Mouse (Mus musculus) kidney, adult 2 months (tissue): ENCODE results near the gene Igsf21. TPM values are rescaled to one million over a fixed set of nuclear protein-coding genes. Genes with fewer than 3 reads are reported as not detected.

ENCODE experiments used
- DNase-seq: peaks from one replicate; pipeline ENCODE4 v3.0.0; 2021
- H3K27ac ChIP-seq: fragments of 200-500 bp; 2 replicates; pipeline ENCODE4 v1.5.1; 2012; ENCODE audit warnings: low read depth, low read length, control low read depth, inconsistent platforms; ENCODE audit not compliant: insufficient read depth
- H3K27me3 ChIP-seq: fragments of 200-500 bp; replicated peaks from 2 replicates; pipeline ENCODE4 v1.6.1; 2012; ENCODE audit warnings: mild to moderate bottlenecking, moderate library complexity, low read length, inconsistent platforms; ENCODE audit not compliant: control insufficient read depth, insufficient read depth
- H3K36me3 ChIP-seq: fragments of 200-500 bp; 2 replicates; pipeline ENCODE4 v1.6.1; 2012; ENCODE audit warnings: mild to moderate bottlenecking, moderate library complexity, low read length, inconsistent platforms; ENCODE audit not compliant: control insufficient read depth, insufficient read depth
- H3K4me1 ChIP-seq: fragments of 200-500 bp; 2 replicates; pipeline ENCODE4 v1.6.1; 2011; ENCODE audit warnings: low read length; ENCODE audit not compliant: control insufficient read depth, insufficient read depth
- H3K4me3 ChIP-seq: fragments of 200-500 bp; 2 replicates; pipeline ENCODE4 v1.5.1; 2011; ENCODE audit warnings: mild to moderate bottlenecking, low read depth, low read length, control low read depth; ENCODE audit not compliant: insufficient read depth
- CTCF ChIP-seq: fragments of 200-500 bp; conservative IDR thresholded peaks from 2 replicates; pipeline ENCODE4 v1.5.1; 2011; ENCODE audit warnings: low read depth, mild to moderate bottlenecking, control low read depth, low read length, moderate library complexity, mixed read lengths; ENCODE audit not compliant: insufficient read depth, insufficient read length
- POLR2A ChIP-seq: fragments of 200-500 bp; IDR thresholded peaks from one replicate; pipeline ENCODE4 v1.6.1; 2011; ENCODE audit warnings: low read depth, low read length, control low read depth
- WGBS: fragments of 180-500 bp; shearing (Covaris S2); methylation state at CpG from one replicate; pipeline ENCODE4 v1.1.7; 2018; 5-methylcytosine and 5-hydroxymethylcytosine counted together
- polyA plus RNA-seq: library from polyadenylated mRNA; depleted of rRNA; stranded (reverse); fragments of >200 nt; gene quantifications from 2 replicates; pipeline ENCODE4 v1.2.3, GENCODE M21; 2012; rRNA removed

Igsf21 gene
- 0.33 and 0.39 TPM in 2 replicates for polyA plus RNA-seq

- Histone ChIP-seq H3K27ac (no peak within 1 kb of the TSS), H3K4me1 (no peaks in the 10 kb centered on the region), H3K4me3 (no peak within 1 kb of the TSS), H3K27me3 (peaks cover 8% of the 10 kb centered on the region), H3K36me3 (no peaks in the 10 kb centered on the region)
- no peak for DNase-seq
- WGBS: 2% methylated on average over 87 of the region's 90 CpGs
- TF ChIP-seq CTCF (no peak), POLR2A (no peak)
Measured at GRCm38 (mm10) chr4:140246180-140247005, at the start of gene Igsf21. TSS of gene Igsf21 (minus strand) at chr4:140246784.

DNA sequence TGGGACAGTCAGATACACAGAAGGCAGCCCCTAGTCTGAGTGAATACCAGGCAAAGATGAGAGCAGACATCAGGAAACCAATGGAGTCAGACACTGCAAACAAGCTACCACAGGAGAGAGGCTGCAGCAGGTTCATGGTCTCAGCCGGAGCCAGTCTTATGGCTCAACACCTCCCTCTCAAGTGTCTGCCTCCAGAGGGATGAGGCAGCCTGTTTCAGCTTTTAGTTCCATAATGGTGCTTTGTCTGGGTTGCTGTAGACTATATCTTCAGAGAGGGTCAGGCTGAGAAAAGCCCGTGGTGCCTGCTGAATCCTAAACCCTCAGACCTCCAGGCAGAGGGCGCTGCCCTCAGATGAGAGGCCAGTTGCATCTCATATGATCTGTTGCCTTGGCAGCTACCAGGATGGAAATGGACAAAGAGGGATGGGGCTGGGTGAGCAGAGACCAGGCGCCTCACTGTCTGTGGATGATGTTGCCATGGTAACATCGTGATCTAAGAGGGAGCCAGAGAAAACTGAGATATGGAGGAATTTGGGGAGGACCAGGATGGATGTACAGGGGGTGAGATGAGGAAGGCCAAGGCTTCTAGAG is 39.2 kb upstream of the Igsf21 start:
- Histone ChIP-seq H3K36me3 (no peaks in the 10 kb centered on the region), H3K4me1 (no peaks in the 10 kb centered on the region), H3K27me3 (no peaks in the 10 kb centered on the region), H3K27ac (no peak overlapping the region), H3K4me3 (no peak overlapping the region)
- no peak for TF ChIP-seq POLR2A
- TF ChIP-seq CTCF: no peak
- DNase-seq: no peak
- WGBS: 76% methylated on average over 5 of the region's 5 CpGs

DNA sequence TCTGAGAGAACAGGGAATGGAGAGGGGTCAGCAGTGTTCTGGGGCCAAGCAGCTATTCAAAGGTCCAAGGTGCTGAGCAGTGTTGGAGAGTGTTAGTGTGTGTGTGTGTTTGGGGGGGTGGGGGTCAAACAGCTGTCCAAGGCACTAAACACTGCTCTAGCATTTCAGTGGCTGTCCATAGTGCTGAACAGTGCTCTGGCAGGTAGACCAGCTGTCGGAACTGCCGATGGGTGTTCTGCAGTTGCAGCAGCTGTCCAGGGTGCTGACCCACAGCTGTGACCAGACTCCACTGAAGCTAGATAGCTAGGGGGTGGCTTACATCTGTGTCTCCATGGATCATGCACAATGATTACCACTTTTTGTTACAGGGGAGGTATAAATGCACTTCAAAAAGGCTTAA is 36.8 kb upstream of the Igsf21 start:
- H3K4me3 ChIP-seq: no peak overlapping the region
- peak; percentile 34 for DNase-seq
- H3K27ac ChIP-seq: no peak overlapping the region
- H3K4me1 ChIP-seq: no peaks in the 10 kb centered on the region
- H3K27me3 ChIP-seq: no peaks in the 10 kb centered on the region
- no peaks in the 10 kb centered on the region for H3K36me3 ChIP-seq
- WGBS: 6% methylated on average over 2 of the region's 2 CpGs
- TF ChIP-seq CTCF (no peak), POLR2A (no peak)

GRCm38 (mm10) chr4:140278269-140278668 is 31.7 kb upstream of the Igsf21 start:
- DNase-seq: no peak
- Histone ChIP-seq H3K27me3 (no peaks in the 10 kb centered on the region), H3K4me3 (no peak overlapping the region), H3K36me3 (no peaks in the 10 kb centered on the region), H3K4me1 (no peaks in the 10 kb centered on the region), H3K27ac (no peak overlapping the region)
- TF ChIP-seq CTCF: no peak
- no peak for TF ChIP-seq POLR2A
- WGBS: 95% methylated on average over 2 of the region's 2 CpGs

GRCm38 (mm10) chr4:140271913-140272312 is 25.3 kb upstream of the Igsf21 start:
- DNase-seq: no peak
- Histone ChIP-seq H3K36me3 (no peaks in the 10 kb centered on the region), H3K4me1 (no peaks in the 10 kb centered on the region), H3K27ac (no peak overlapping the region), H3K4me3 (no peak overlapping the region), H3K27me3 (no peaks in the 10 kb centered on the region)
- TF ChIP-seq CTCF (no peak), POLR2A (no peak)
- 92% methylated on average over 5 of the region's 5 CpGs for WGBS

DNA sequence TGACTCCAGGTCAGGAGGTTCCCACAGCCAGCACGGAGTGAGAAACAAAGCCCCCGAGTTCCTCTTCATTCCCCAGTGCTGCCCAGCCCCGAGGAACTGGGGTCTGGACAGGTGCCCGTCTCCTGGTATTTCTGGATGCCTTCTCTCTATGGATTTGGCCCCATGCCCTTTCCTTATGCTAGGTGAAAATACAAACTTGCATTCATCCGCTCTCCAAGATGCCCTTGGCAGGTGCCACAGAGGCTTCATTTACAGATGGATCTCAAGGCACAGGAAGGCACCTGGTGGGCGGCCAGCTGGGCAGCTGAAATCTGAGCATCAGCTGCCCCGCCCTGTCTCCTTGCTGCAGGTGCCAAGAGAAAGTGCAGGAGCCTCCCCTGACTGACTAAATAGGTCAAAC is 23.9 kb upstream of the Igsf21 start:
- no peaks in the 10 kb centered on the region for H3K27me3 ChIP-seq
- H3K4me3 ChIP-seq: no peak overlapping the region
- H3K27ac ChIP-seq: no peak overlapping the region
- no peak for TF ChIP-seq CTCF
- TF ChIP-seq POLR2A: no peak
- 72% methylated on average over 7 of the region's 7 CpGs for WGBS
- H3K36me3 ChIP-seq: no peaks in the 10 kb centered on the region
- DNase-seq: no peak
- H3K4me1 ChIP-seq: no peaks in the 10 kb centered on the region

GRCm38 (mm10) chr4:140269184-140269840 is 22.7 kb upstream of the Igsf21 start:
- H3K4me3 ChIP-seq: no peak overlapping the region

More at GRCm38 (mm10) chr4:140269184-140269840, 22.7 kb upstream of the Igsf21 start:
- WGBS: 76% methylated on average over 15 of the region's 15 CpGs
- no peak for TF ChIP-seq CTCF
- TF ChIP-seq POLR2A: no peak
- H3K27ac ChIP-seq: no peak overlapping the region
- H3K27me3 ChIP-seq: no peaks in the 10 kb centered on the region
- H3K36me3 ChIP-seq: no peaks in the 10 kb centered on the region
- no peak for DNase-seq
- H3K4me1 ChIP-seq: no peaks in the 10 kb centered on the region
